Mouse (Mus musculus): ENCODE measurements around the gene Peli3.

The Peli3 gene

DNA sequence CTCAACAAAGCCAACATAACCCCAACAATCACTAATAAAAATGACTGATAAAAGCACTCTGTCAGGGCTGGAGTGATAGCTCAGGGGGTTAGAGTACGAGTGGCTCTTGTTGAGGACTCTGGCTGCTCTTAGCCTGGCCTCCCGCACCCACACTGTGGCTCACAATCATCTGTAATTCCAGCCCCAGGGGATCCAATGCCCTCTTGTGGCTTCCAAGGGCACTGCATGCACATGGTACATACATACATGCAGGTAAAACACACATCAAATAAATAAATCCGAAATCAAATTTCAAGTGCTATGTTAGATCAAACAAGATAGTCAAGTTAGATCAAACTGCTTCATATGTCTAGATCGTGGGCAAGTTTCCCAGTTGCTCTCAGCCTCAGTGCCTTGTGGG is 34.8 kb downstream of the Peli3 start:
- DNase-seq: peak; percentile 34

DNA sequence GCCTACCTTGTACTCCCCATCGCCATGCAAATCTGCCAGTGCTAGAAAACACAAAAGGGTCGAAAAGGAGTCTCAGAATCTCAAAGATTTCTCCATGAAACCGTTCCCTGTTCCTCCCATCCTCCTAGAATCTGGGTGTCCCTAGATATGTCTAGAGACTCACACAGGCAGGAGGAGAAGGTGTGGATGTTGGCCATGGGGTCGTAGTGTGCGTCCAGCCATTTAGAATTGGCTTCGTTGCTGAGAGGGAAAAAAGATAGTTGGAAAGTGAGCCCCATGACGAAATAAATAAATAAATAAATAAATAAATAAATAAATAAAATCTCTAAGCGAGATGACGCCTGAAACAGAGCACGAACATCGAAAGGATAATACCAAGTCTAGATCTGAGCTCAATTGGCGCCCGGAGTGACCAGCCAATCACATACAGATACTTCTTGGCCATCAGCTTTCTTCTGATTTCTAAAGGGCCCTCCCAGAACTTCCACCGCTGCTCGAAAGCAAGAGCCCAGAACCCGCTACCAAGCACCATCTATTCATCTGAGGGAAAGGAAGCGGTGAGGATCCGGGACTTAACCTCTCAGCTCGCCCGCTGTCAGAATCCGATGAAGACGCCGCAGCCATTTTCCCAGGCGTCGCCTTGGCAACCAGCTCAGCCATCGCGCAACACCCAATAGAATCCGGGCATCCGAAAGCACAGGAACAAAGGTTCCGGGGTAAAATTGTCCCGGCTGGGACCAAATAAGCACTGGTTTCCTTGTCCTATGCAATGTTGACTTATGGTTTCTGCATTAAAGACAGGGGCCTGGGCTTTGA is 36.7 kb downstream of the Peli3 start, which contains the start of gene Bbs1:
Gene Bbs1 (minus strand): TSS at position 650 of the 816 bp plus-strand sequence.
- peak; percentile 91 for DNase-seq

DNA sequence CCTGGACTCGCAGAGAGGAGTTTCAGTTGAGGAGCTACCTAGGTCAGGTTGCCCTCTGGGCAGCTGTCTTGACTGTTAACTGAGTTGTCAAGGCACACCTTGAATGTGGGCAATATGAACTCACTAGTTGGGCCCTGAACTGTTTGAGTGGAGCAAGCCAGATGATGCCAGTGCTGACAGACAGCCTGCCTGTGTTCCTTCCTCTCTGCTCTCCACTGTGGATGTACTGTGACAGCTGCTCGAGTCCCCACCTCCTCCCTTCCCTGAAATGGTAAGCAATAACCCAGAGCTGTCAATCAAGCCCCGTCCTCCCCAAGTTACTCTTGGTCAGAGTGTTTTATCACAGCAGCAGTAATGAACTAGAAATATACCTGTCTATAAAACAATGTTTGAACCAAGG is 43.0 kb downstream of the Peli3 start:
- no peak for DNase-seq

DNA sequence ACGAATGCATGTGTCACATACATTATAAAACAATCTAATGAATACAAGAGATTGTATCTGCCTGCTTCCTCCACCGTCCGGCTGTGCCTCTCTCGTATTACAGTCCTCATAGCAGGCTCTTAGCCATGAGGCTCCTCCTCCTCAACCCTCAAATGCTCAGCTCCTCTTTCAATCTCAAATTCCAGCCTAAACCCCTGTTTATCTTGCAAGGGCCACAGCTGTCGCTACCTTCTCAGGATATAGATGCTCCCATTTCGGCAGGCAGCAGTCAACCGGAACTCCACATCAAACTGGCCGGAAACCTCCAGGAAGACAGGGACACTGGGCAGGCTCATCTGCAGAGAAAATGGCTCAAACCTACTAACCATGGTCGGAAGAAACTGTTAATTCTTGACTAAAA is 44.0 kb downstream of the Peli3 start:
- DNase-seq: no peak

DNA sequence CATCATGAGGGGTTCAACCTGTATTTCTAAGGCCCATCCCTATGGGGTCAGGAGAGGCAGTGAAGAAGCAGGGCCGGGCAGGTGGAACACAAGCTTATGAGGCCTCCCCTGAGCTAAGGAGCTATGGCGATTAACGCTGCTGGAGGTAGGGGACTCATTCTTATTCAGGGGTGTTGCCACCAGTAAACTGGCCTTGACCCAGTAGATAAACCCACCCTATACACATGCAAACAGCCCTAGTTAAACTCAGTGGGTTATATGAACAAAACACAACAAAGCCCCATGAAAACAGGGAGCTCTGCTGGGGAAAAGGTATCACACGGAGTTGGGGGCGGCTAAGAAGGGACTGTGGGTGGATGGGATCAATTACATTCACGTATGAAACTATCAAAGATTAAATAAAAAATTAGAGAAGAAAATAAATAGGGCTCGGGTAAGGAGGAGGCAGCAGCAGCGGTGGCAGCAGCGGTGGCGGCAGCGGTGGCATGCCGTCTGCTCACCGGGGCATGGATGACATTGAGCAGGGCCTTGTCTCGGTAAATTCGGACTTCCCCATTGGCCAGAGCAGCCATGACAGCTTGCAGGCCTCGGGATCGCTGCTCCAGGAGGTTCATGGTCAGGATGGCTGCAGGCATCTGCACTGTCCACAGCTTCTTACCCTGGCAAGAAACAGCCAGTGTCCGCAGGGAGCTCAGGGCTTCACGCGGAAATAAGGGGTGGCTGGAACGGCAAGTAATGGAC is 46.0 kb downstream of the Peli3 start:
- no peak for DNase-seq

DNA sequence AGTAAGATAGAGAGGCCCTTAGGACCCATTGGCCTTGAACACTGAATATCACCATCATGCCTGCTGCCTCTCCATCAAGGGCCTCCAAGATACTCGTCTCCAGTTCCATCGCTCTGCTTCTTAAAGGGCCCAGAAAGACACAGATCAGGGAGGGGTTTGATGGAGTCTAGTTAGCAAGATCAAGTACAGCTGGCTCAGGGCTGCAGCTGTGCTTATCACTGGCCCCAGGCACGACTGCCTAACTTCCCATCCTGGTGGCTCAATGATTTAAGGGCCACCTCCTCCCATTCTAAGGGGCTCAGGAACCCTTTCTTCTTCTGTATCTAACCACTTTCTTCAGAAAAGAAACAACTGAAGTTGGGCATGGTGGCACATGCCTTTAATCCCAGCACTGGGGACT is 51.1 kb downstream of the Peli3 start:
- no peak for DNase-seq

DNA sequence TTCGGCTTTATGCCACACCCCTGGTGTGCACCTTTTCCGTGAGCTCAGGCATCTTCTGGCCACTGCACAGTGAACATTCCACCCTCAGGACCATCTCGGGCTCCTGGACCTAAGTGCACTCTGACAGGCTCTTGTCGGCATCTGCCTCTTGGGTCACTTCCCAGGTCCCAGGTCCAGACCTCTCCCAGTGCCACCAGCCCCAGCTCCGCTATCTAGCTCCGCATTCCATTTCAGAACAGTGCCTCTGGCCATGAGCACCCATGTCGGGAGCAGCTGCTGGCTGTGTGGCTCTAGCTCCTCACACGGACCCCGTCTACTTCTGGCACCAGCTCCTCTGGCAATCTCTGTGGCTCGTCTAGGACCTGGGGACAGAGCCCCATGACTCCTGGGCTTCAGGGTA is 53.1 kb downstream of the Peli3 start:
- no peak for DNase-seq

DNA sequence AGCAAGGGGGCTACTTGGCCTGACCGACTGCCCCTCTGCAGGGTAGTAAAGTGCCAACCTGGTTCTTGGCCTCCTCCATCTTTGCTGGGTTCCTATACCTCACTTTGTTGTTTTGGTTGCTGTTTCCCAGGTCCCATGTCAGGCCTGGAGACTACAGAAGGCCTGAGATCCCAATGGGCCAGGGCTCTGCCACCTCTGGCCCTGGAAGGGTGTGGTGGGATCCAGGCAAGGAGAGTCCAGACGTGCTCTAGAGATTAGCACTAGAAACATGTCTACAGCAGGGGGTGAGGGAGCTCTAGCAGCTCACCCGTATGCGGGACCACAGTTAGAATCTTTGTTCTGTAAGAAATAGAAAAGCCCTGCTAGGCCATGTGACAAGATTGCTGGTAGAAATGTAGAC is 59.0 kb downstream of the Peli3 start:
- DNase-seq: no peak
